Mouse (Mus musculus): ENCODE data around the gene Efna1.

DNA sequence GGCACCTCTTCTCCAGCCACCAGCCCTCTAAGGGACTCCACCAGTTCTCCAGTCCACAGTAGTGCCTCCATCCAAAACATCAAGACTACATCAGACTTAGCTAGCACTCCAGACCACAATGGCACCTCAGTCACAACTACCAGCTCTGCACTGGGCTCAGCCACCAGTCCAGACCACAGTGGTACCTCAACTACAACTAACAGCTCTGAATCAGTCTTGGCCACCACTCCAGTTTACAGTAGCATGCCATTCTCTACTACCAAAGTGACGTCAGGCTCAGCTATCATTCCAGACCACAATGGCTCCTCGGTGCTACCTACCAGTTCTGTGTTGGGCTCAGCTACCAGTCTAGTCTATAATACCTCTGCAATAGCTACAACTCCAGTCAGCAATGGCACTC lies 50.4 kb downstream of the Efna1 start:
- no peak for TF ChIP-seq CTCF (IDR thresholded peaks at IDR 0.05; ENCODE audit: insufficient read depth, low read length)
- no peak for TF ChIP-seq POLR2A (IDR thresholded peaks at IDR 0.05; ENCODE audit: borderline replicate concordance, extremely low read depth, low read depth, low read length)
